Mouse (Mus musculus) gastrocnemius, adult 2 months (tissue): Measurements from ENCODE around the gene Khdc3. TPM values are rescaled to one million over a fixed set of nuclear protein-coding genes. Genes with fewer than 3 reads are reported as not detected.
"Not testable (repeated sequence)": the region's sequence is repeated elsewhere in the genome, so short reads cannot be mapped to it uniquely, and the experiment has no call there.

Experiments
- DNase-seq: peaks from one replicate; pipeline ENCODE4 v3.0.0; 2022
- H3K27ac ChIP-seq: fragments of 200-600 bp; 2 replicates; pipeline ENCODE4 v1.8.1; 2022; ENCODE audit warnings: mild to moderate bottlenecking
- H3K4me3 ChIP-seq: fragments of 200-600 bp; 2 replicates; pipeline ENCODE4 v1.8.1; 2022; ENCODE audit warnings: mild to moderate bottlenecking, moderate library complexity
- CTCF ChIP-seq: fragments of 200-600 bp; IDR thresholded peaks from 2 replicates; pipeline ENCODE4 v1.8.1; 2022; ENCODE audit warnings: antibody characterized with exemption, mild to moderate bottlenecking, moderate library complexity
- intact Hi-C: fragments of 180-260 bp; cut with DNase I; formaldehyde crosslinking; loops from one replicate; pipeline ENCODE4 v1.15.1; 2025
- total RNA-seq, 2 experiments: library from RNA; stranded (reverse); gene quantifications; 2 replicates each; pipeline ENCODE4 v1.2.3; 2021

Khdc3 gene
- total RNA-seq, 2 experiments from 2014 or later = not detected

DNA sequence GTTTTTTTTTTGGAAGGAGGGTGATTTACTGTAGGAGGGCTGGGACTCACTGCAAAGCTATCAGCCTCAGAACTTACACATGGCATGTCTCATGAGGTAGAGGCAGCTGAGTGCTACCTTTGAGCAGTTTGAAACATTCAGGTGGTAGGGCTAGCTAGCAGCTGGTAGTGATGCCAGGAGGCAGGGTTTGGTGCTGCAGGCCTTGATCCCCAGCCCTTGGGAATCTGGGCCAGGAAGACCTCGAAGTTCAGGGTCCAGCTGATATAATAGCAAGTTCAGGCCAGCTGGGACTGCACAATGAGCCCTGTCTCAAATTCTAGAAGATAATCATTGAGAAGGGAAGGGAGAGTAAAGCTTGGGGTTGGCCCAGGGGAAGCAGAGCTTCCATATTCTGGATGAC, 3.5 kb downstream of the Khdc3 start:
- no peak for DNase-seq
- intact Hi-C loops = no loop called here
- H3K27ac ChIP-seq = no peak overlapping the region
- no peak overlapping the region for H3K4me3 ChIP-seq
- no peak for TF ChIP-seq CTCF

- no peak for TF ChIP-seq CTCF
- intact Hi-C loops = no loop called here
- no peak for DNase-seq
- Histone ChIP-seq H3K27ac (no peak overlapping the region), H3K4me3 (no peak overlapping the region)
Observed at GRCm38 (mm10) chr9:73105771-73106170, 4.1 kb downstream of the Khdc3 start.

DNA sequence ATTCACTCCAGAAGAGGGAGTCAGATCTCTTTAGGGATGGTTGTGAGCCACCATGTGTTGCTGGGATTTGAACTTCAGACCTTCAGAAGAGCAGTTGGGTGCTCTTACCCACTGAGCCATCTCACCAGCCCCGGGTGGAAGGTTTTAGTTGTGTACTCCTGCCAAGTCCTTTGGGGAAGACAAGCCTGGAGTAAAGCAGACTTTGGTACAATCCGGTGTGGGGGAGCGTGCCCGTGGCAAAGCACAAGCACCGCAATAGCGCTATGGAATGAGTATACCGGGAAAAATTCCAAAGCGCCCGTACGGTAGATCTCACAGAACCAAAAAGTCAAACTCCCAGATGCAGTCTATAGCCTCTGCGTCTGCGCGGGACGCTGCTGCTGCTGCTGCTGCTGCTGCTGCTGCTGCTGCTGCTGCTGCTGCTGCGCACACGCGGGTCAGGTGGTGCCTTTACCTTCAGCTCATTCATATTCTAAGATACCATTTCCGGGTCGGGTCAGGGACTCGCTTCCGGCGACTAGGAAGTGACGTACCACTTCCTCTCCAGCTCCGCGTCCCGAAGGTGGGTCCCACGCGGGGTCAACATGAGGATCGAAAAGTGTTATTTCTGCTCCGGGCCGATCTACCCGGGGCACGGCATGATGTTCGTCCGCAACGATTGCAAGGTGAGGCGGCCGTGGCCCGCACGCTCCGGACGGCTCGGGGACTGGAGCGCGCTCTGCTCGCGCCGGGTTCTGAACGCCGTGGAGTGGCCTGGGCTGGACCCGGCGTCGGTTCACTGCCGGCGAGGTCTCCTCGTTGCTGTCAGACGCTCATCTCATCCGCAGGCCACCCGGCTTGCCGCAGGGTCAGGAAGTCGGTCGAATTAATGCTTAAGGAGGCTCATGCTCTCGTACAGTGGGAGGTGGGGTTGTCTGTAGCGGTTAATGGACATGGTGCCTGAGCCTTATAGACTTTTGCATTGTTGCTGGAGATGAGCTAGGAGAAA, 11.6 kb downstream of the Khdc3 start, which contains the start of gene Rsl24d1:
TSS of gene Rsl24d1 (plus strand) at position 508 of the 988 bp plus-strand sequence.
- no peak for TF ChIP-seq CTCF
- intact Hi-C loops = no loop called here

DNA sequence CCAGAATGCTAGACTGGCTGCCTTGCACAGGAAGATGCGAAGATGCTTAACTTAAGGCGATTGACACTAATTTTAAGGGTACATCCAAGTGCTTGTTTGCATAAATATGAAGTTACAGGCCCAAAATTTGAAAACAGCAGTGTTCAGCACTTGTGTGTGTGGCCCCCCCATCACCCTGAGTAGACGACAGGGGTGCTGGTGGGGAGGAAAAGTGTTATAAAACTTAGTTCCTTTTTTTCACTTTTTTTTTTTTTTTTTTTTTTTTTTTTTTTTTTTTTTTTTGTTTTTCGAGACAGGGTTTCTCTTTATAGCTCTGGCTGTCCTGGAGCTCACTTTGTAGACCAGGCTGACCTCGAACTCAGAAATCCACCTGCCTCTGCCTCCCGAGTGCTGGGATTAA, 15.1 kb downstream of the Khdc3 start:
- DNase-seq, intact Hi-C loops, H3K27ac ChIP-seq, H3K4me3 ChIP-seq: not testable (repeated sequence)

More for the DNA sequence above, 11.6 kb downstream of the Khdc3 start, which contains the start of gene Rsl24d1:
- DNase-seq = peak; percentile 85
- Histone ChIP-seq H3K4me3 (peak within 1 kb of the TSS; percentile 95), H3K27ac (peak within 1 kb of the TSS; percentile 93)

DNA sequence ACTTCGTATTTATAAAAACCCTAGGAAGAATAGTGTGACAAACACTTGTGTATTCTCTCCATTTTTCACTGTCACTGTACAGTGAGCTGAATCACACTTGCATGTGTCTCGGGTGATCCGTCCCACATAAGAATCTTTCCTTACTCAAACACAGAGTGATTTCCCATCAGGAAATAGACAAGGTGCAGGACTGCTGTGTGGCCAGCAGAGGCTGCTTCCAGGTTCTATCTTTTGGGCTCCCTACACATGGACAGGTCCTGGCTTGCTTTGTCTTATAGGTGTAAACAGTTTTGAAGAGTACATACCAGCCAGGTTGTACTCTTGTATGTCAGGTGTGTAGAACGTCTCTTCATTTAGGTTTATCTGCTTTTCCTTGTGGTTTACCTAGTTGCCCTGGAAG, 16.4 kb downstream of the Khdc3 start:
- DNase-seq = no peak
- intact Hi-C loops = no loop called here
- no peak; the same call in 1 of the 2 replicates for TF ChIP-seq CTCF
- Histone ChIP-seq H3K27ac (no peak overlapping the region), H3K4me3 (no peak overlapping the region)

DNA sequence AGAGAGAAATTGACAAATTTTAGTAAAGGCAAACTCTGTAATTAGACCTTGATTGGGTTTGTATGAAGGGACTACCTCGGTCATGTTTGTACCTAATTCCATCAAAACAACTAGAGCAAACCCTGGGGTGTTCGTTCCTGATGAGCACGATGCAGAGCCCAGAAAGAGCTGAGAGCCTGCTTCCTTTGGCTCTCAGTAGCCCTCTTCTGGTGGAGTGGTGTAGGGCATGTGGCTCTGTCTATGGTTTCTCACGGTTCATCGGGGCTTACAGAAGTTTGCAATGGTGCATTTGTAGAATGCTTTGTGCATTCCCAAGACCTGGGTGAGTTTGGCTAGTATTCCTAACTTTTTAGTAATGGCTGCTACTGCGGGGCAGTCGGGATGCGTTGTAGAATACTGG, 20.1 kb downstream of the Khdc3 start:
- intact Hi-C loops = no loop called here
- TF ChIP-seq CTCF = peak; percentile 38; the same call in 1 of the 2 replicates

GRCm38 (mm10) chr9:73125043-73125570, 23.5 kb downstream of the Khdc3 start:
- no peak overlapping the region for H3K27ac ChIP-seq
- no peak for DNase-seq
- no peak for TF ChIP-seq CTCF
- intact Hi-C loops = no loop called here
- H3K4me3 ChIP-seq = no peak overlapping the region

More for the DNA sequence above, 20.1 kb downstream of the Khdc3 start:
- Histone ChIP-seq H3K27ac (no peak overlapping the region), H3K4me3 (no peak overlapping the region)
- DNase-seq = no peak

DNA sequence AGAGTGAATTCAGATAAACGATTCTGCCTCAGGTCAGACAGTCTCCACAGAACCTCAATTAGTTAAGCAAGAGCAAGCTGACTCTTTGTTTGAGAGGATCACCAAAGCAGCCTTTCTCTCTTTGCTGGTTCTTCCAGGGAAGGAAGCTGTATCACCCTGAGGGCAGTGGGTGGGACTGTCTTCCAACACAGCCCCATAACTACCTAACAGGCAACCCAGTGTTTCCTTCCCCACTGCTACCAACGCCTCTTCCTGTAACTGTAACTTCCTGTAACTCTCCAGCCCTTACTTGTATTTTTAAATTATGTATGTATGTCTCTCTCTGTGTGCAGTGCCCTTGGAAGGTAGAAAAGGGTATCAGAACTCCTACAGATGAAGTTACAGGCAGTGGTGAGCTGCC, 25.8 kb downstream of the Khdc3 start:
- no peak overlapping the region for H3K27ac ChIP-seq
- no peak overlapping the region for H3K4me3 ChIP-seq
- no peak for DNase-seq
- TF ChIP-seq CTCF = no peak
- intact Hi-C loops = no loop called here

GRCm38 (mm10) chr9:73129875-73130274, 28.2 kb downstream of the Khdc3 start:
- DNase-seq = no peak
- intact Hi-C loops = no loop called here
- TF ChIP-seq CTCF = no peak
- Histone ChIP-seq H3K27ac (no peak overlapping the region), H3K4me3 (no peak overlapping the region)

DNA sequence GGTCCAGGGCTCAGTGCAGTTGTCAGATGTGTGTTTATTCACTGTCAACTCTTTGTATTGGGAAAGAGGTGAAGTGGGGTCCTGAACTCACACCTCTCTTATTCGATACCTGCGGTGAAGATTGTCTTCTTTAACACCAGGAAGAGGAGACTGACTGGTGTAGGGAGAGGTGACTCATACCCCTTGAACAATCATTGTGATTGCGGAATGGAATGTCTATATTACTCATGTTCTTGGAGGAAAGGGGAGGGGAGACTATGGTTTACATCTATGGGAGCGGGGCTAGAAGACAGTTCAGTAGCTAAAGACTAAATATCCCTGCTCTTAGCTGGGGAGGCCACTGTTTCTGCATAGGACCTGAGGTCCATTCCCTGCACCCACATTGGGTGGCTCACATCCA, 28.9 kb downstream of the Khdc3 start:
- no peak overlapping the region for H3K27ac ChIP-seq
- intact Hi-C loops = no loop called here
- H3K4me3 ChIP-seq = no peak overlapping the region
- TF ChIP-seq CTCF = no peak
- no peak for DNase-seq

- intact Hi-C loops = no loop called here
- no peak for TF ChIP-seq CTCF
- DNase-seq = no peak
- no peak overlapping the region for H3K27ac ChIP-seq
- no peak overlapping the region for H3K4me3 ChIP-seq
Observed at GRCm38 (mm10) chr9:73137341-73137886, 35.8 kb downstream of the Khdc3 start.

Other genes with a start within 250 kb of the Khdc3 start
- gene Pygo1, start 176.2 kb upstream of the Khdc3 start, total RNA-seq = 10 to 100 TPM; 11.6 to 15.4 TPM
- gene Dyx1c1, start 143.1 kb upstream of the Khdc3 start, total RNA-seq = 1 to 10 TPM in 1 of 2 experiments, under 1 TPM in 1; 0.94 to 1.4 TPM
- not detected for gene Gm44503, start 143.0 kb upstream of the Khdc3 start, total RNA-seq
- gene Ccpg1os, start 116.5 kb upstream of the Khdc3 start, total RNA-seq = 10 to 100 TPM in 1 of 2 experiments, 1 to 10 TPM in 1; 8.8 to 11.8 TPM
- 10 to 100 TPM; 76.1 to 95.7 TPM for gene Ccpg1, start 116.4 kb upstream of the Khdc3 start, total RNA-seq
- 1 to 10 TPM; 3.4 to 4.1 TPM for gene Pigb, start 61.5 kb upstream of the Khdc3 start, total RNA-seq
- gene Rab27a, start 57.0 kb upstream of the Khdc3 start, total RNA-seq = 1 to 10 TPM; 2.1 TPM
- gene Gm20509, start 634 bp downstream of the Khdc3 start, total RNA-seq = not detected
- 10 to 100 TPM; 37.3 to 45.4 TPM for gene Rsl24d1, start 11.6 kb downstream of the Khdc3 start, total RNA-seq